Mouse (Mus musculus): ENCODE measurements around the gene Ccdc162. TPM values are rescaled to one million over a fixed set of nuclear protein-coding genes. Genes with fewer than 3 reads are reported as not detected.

The Ccdc162 gene
- total and polyA plus RNA-seq, 2 experiments from 2014 or later: 0.16 TPM; not detected in 1

DNA sequence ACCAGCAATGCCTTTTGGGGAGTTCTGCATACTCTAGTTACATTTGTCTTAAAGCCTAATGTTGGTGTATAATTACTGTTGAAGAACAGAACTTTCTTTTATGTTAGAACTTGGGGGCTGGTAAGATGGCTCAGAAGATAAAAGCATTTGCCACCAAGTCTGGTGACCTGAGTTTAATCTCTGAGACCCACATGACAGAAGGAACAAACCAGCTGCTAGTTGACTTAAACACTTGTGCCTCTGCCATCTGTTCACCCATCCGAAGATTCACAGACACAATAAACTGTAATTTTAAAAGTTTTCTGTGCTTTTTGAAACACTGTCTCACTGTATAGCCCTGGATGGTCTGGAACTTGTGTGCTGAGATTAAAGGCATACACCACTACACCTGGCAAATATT lies 190.7 kb downstream of the Ccdc162 start:
- Histone ChIP-seq H3K27me3 (ENCODE audit: control insufficient read depth, insufficient read depth, low read length) (no peaks in the 10 kb centered on the region), H3K4me2 (ENCODE audit: low read depth, low read length) (no peak overlapping the region), H3K9ac (replicated peaks; ENCODE audit: low read depth, low read length) (no peak overlapping the region), H3K4me3 (ENCODE audit: low read depth, low read length) (no peak overlapping the region), H3K36me3 (replicated peaks; ENCODE audit: control insufficient read depth, insufficient read depth, low read length) (peaks cover 40% of the 10 kb centered on the region), H3K27ac (ENCODE audit: low read depth) (no peak overlapping the region), H3K4me1 (ENCODE audit: control insufficient read depth, insufficient read depth) (peaks cover 8% of the 10 kb centered on the region; the same call in 1 of the 2 replicates), H3K9me3 (replicated peaks; ENCODE audit: control insufficient read depth, low read length) (no peaks in the 10 kb centered on the region)
- no peak for DNase-seq (ENCODE audit: low spot score)
- ATAC-seq (ENCODE audit: insufficient read depth, low read depth): no peak
- WGBS: 75% methylated on average over 1 of the region's 1 CpGs
- no peak for TF ChIP-seq EP300 (IDR thresholded peaks at IDR 0.05; ENCODE audit: low read depth)
- no peak for TF ChIP-seq CTCF (IDR thresholded peaks at IDR 0.05; ENCODE audit: low read depth)

- peaks cover 22% of the 10 kb centered on the region for H3K36me3 ChIP-seq (replicated peaks; ENCODE audit: control insufficient read depth, insufficient read depth, low read length)
- H3K4me1 ChIP-seq (ENCODE audit: control insufficient read depth, insufficient read depth): peaks cover 8% of the 10 kb centered on the region; the same call in 1 of the 2 replicates
- no peak for TF ChIP-seq EP300 (IDR thresholded peaks at IDR 0.05; ENCODE audit: low read depth)
- no peak for TF ChIP-seq CTCF (IDR thresholded peaks at IDR 0.05; ENCODE audit: low read depth)
- no peak overlapping the region for H3K9ac ChIP-seq (replicated peaks; ENCODE audit: low read depth, low read length)
- no peak overlapping the region for H3K4me2 ChIP-seq (ENCODE audit: low read depth, low read length)
- WGBS: 78% methylated on average over 3 of the region's 3 CpGs
- H3K4me3 ChIP-seq (ENCODE audit: low read depth, low read length): no peak overlapping the region
- ATAC-seq (ENCODE audit: insufficient read depth, low read depth) (no peak), DNase-seq (ENCODE audit: low spot score) (no peak)
- no peak overlapping the region for H3K27ac ChIP-seq (ENCODE audit: low read depth)
- no peaks in the 10 kb centered on the region for H3K27me3 ChIP-seq (ENCODE audit: control insufficient read depth, insufficient read depth, low read length)
- H3K9me3 ChIP-seq (replicated peaks; ENCODE audit: control insufficient read depth, low read length): no peaks in the 10 kb centered on the region
Measured at GRCm38 (mm10) chr10:41523386-41523785, 193.0 kb downstream of the Ccdc162 start.

DNA sequence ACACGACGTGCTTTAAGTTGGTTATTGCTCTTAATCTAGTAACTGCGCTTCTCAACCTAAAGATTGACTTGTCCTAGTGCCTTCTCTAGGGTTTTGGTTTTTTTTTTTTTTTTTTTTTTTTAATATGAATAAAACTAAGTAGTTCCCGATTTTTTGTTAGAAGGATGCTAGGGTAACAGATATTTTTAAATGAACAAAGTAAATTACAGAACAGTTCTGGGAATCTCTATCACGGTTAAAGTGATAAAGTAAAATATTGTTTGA lies 196.1 kb downstream of the Ccdc162 start:
- Histone ChIP-seq H3K36me3 (replicated peaks; ENCODE audit: control insufficient read depth, insufficient read depth, low read length) (peaks cover 11% of the 10 kb centered on the region), H3K4me3 (ENCODE audit: low read depth, low read length) (peak overlapping the region; percentile 92), H3K9me3 (replicated peaks; ENCODE audit: control insufficient read depth, low read length) (no peaks in the 10 kb centered on the region), H3K27ac (ENCODE audit: low read depth) (peak overlapping the region; percentile 97), H3K27me3 (ENCODE audit: control insufficient read depth, insufficient read depth, low read length) (no peaks in the 10 kb centered on the region), H3K9ac (replicated peaks; ENCODE audit: low read depth, low read length) (peak overlapping the region; percentile 93), H3K4me1 (ENCODE audit: control insufficient read depth, insufficient read depth) (peaks cover 10% of the 10 kb centered on the region; the same call in 1 of the 2 replicates), H3K4me2 (ENCODE audit: low read depth, low read length) (peak overlapping the region; percentile 76)
- TF ChIP-seq EP300 (IDR thresholded peaks at IDR 0.05; ENCODE audit: low read depth) (no peak), CTCF (IDR thresholded peaks at IDR 0.05; ENCODE audit: low read depth) (no peak)
- ATAC-seq (ENCODE audit: insufficient read depth, low read depth): no peak
- no peak for DNase-seq (ENCODE audit: low spot score)
- 2% methylated on average over 5 of the region's 5 CpGs for WGBS

DNA sequence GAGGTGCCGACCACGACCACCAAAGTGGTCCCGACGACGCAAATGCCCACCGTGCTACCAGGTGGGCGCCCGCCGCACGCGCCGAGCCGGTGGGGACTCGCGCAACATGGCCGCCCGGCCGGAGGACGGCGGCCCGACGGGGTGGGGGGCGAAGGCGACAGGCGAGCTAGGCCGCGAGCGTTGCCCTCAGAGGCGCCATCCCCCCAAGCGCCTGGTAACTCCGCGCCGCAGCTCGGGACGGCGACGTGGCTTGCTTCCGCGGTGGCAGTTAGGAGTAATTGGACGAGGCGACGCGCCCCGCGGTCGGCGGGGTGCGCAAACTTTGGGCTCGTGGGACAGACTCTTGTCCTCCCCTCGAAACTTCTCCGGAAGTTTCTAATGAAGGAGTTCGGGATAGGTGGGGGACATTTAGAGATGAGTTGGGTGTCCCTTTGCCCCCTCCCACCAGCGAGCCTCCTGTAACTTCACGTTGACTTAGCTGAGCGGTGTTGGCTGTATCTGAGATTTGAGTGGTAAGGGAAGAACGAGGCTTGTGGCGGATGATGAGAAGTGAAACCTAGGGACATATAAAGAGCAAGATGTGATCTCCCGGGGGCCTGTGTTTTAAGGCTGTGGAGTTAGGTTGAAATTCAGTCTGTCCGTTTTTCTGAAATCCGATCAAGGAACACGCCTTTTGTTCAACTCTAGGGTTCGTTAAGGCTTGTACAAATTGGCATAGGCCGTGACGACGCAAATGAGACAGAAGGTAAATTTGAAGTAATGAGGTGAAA lies 196.6 kb downstream of the Ccdc162 start:
- H3K27ac ChIP-seq (ENCODE audit: low read depth): peak overlapping the region; percentile 97
- peak overlapping the region; percentile 93 for H3K9ac ChIP-seq (replicated peaks; ENCODE audit: low read depth, low read length)

DNA sequence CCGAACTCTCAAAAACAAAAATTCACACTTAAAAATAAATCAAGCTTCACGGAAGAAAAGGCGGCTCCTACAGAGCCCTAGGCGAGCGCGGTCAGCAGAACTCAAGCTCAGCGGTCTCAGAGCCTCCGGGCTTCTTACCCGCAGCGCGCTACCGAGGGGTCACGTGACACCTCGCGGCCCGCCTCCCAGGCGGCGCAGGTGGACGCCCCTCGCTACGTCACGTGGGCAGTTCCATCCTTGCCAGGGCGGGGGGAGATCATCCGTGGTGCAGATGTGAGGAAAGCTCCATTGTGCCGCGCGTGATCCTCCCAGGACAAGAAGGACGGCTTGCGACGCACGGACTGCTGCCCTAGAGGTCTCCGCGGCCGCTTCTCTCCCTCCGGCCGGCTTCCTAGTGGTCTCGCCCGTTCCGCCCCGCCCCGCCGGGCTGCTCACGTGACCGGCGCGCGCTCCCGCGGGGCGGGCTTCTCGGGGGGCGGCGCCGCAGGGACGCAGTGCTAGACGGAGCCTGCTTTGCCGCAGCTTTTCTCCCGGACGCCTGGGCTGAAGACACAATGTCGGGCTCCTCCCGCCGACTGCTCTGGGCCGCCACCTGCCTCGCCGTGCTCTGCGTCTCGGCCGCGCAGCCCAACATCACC lies 197.3 kb downstream of the Ccdc162 start, which contains the start of gene Cd164:
Cd164 (plus strand) TSS at position 434 of the 638 bp plus-strand sequence.
- H3K4me1 ChIP-seq (ENCODE audit: control insufficient read depth, insufficient read depth): peaks cover 22% of the 10 kb centered on the region
- H3K4me2 ChIP-seq (ENCODE audit: low read depth, low read length): peak within 1 kb of the TSS; percentile 76
- WGBS: under 1% methylated on average over 68 of the region's 69 CpGs
- H3K9ac ChIP-seq (replicated peaks; ENCODE audit: low read depth, low read length): peak within 1 kb of the TSS; percentile 93
- TF ChIP-seq CTCF (IDR thresholded peaks at IDR 0.05; ENCODE audit: low read depth) (no peak), EP300 (IDR thresholded peaks at IDR 0.05; ENCODE audit: low read depth) (peak; percentile 87; the same call in 1 of the 2 replicates)
- peaks cover under 1% of the 10 kb centered on the region; the same call in 1 of the 2 replicates for H3K36me3 ChIP-seq (replicated peaks; ENCODE audit: control insufficient read depth, insufficient read depth, low read length)
- ATAC-seq (ENCODE audit: insufficient read depth, low read depth) (peak; percentile 91), DNase-seq (ENCODE audit: low spot score) (peak; percentile 94)
- no peaks in the 10 kb centered on the region for H3K9me3 ChIP-seq (replicated peaks; ENCODE audit: control insufficient read depth, low read length)
- peak within 1 kb of the TSS; percentile 97 for H3K27ac ChIP-seq (ENCODE audit: low read depth)
- peak within 1 kb of the TSS; percentile 92 for H3K4me3 ChIP-seq (ENCODE audit: low read depth, low read length)
- no peaks in the 10 kb centered on the region for H3K27me3 ChIP-seq (ENCODE audit: control insufficient read depth, insufficient read depth, low read length)

More for the DNA sequence above, 196.6 kb downstream of the Ccdc162 start:
- WGBS: under 1% methylated on average over 64 of the region's 65 CpGs
- no peaks in the 10 kb centered on the region for H3K27me3 ChIP-seq (ENCODE audit: control insufficient read depth, insufficient read depth, low read length)
- H3K4me2 ChIP-seq (ENCODE audit: low read depth, low read length): peak overlapping the region; percentile 76
- H3K4me3 ChIP-seq (ENCODE audit: low read depth, low read length): peak overlapping the region; percentile 92
- peaks cover 7% of the 10 kb centered on the region for H3K36me3 ChIP-seq (replicated peaks; ENCODE audit: control insufficient read depth, insufficient read depth, low read length)
- DNase-seq (ENCODE audit: low spot score) (peak; percentile 42), ATAC-seq (ENCODE audit: insufficient read depth, low read depth) (peak; percentile 38)
- no peak for TF ChIP-seq CTCF (IDR thresholded peaks at IDR 0.05; ENCODE audit: low read depth)
- TF ChIP-seq EP300 (IDR thresholded peaks at IDR 0.05; ENCODE audit: low read depth): no peak
- peaks cover 15% of the 10 kb centered on the region; the same call in 1 of the 2 replicates for H3K4me1 ChIP-seq (ENCODE audit: control insufficient read depth, insufficient read depth)
- no peaks in the 10 kb centered on the region for H3K9me3 ChIP-seq (replicated peaks; ENCODE audit: control insufficient read depth, low read length)

All from heart, postnatal 0 days (tissue).